Mouse (Mus musculus): Measurements from ENCODE around the gene Clec2d. TPM values are rescaled to one million over a fixed set of nuclear protein-coding genes. Genes with fewer than 3 reads are reported as not detected.
"Not testable (repeated sequence)": the region's sequence is repeated elsewhere in the genome, so short reads cannot be mapped to it uniquely, and the experiment has no call there.

Gene Clec2d
- polyA plus RNA-seq (2012; rRNA removed): 14.0 and 20.5 TPM in 2 replicates

- peak; percentile 28 to 58 for DNase-seq (ENCODE audit: extremely low spot score in 1 of 2, low spot score in 1 of 2)
Observed at GRCm38 (mm10) chr6:129180403-129181169, at the start of gene Clec2d. Gene Clec2d (plus strand): TSS chr6:129180615.

GRCm38 (mm10) chr6:129132604-129133341 is 47.6 kb upstream of the Clec2d start:
- no peak for DNase-seq (ENCODE audit: extremely low spot score in 1 of 2, low spot score in 1 of 2)

- DNase-seq (ENCODE audit: extremely low spot score in 1 of 2, low spot score in 1 of 2): no peak
Observed at GRCm38 (mm10) chr6:129146812-129147211, 33.6 kb upstream of the Clec2d start.

- DNase-seq (ENCODE audit: extremely low spot score in 1 of 2, low spot score in 1 of 2): no peak
Observed at GRCm38 (mm10) chr6:129160103-129160502, 20.3 kb upstream of the Clec2d start.

GRCm38 (mm10) chr6:129161136-129161535 is 19.3 kb upstream of the Clec2d start:
- no peak for DNase-seq (ENCODE audit: extremely low spot score in 1 of 2, low spot score in 1 of 2)

GRCm38 (mm10) chr6:129161951-129162350 is 18.5 kb upstream of the Clec2d start:
- DNase-seq (ENCODE audit: extremely low spot score in 1 of 2, low spot score in 1 of 2): no peak

- no peak for DNase-seq (ENCODE audit: extremely low spot score in 1 of 2, low spot score in 1 of 2)
Observed at GRCm38 (mm10) chr6:129162587-129163159, 17.7 kb upstream of the Clec2d start.

GRCm38 (mm10) chr6:129163606-129164005 is 16.8 kb upstream of the Clec2d start:
- DNase-seq (ENCODE audit: extremely low spot score in 1 of 2, low spot score in 1 of 2): no peak

- DNase-seq (ENCODE audit: extremely low spot score in 1 of 2, low spot score in 1 of 2): no peak
Observed at GRCm38 (mm10) chr6:129170925-129171324, 9.5 kb upstream of the Clec2d start.

- no peak for DNase-seq (ENCODE audit: extremely low spot score in 1 of 2, low spot score in 1 of 2)
Observed at GRCm38 (mm10) chr6:129171675-129172074, 8.7 kb upstream of the Clec2d start.

GRCm38 (mm10) chr6:129174836-129175235 is 5.6 kb upstream of the Clec2d start:
- no peak for DNase-seq (ENCODE audit: extremely low spot score in 1 of 2, low spot score in 1 of 2)

GRCm38 (mm10) chr6:129175612-129176011 is 4.8 kb upstream of the Clec2d start:
- DNase-seq (ENCODE audit: extremely low spot score in 1 of 2, low spot score in 1 of 2): no peak

- DNase-seq (ENCODE audit: extremely low spot score in 1 of 2, low spot score in 1 of 2): no peak
Observed at GRCm38 (mm10) chr6:129176621-129177020, 3.8 kb upstream of the Clec2d start.

GRCm38 (mm10) chr6:129179281-129179680 is 1.1 kb upstream of the Clec2d start:
- DNase-seq (ENCODE audit: extremely low spot score in 1 of 2, low spot score in 1 of 2): no peak

- not testable (repeated sequence) for DNase-seq (ENCODE audit: extremely low spot score in 1 of 2, low spot score in 1 of 2)
Observed at GRCm38 (mm10) chr6:129179831-129180230, 584 bp upstream of the Clec2d start.

GRCm38 (mm10) chr6:129181249-129181648 is 834 bp downstream of the Clec2d start:
- no peak for DNase-seq (ENCODE audit: extremely low spot score in 1 of 2, low spot score in 1 of 2)

GRCm38 (mm10) chr6:129181683-129182082 is 1.3 kb downstream of the Clec2d start:
- peak in 1 of 2 experiments; percentile 4 for DNase-seq (ENCODE audit: extremely low spot score in 1 of 2, low spot score in 1 of 2)

- no peak for DNase-seq (ENCODE audit: extremely low spot score in 1 of 2, low spot score in 1 of 2)
Observed at GRCm38 (mm10) chr6:129182518-129182917, 2.1 kb downstream of the Clec2d start.

GRCm38 (mm10) chr6:129184001-129184400 is 3.6 kb downstream of the Clec2d start:
- not testable (repeated sequence) for DNase-seq (ENCODE audit: extremely low spot score in 1 of 2, low spot score in 1 of 2)

- DNase-seq (ENCODE audit: extremely low spot score in 1 of 2, low spot score in 1 of 2): no peak
Observed at GRCm38 (mm10) chr6:129184788-129185187, 4.4 kb downstream of the Clec2d start.

GRCm38 (mm10) chr6:129186022-129186421 is 5.6 kb downstream of the Clec2d start:
- no peak for DNase-seq (ENCODE audit: extremely low spot score in 1 of 2, low spot score in 1 of 2)

Measured in frontal cortex, adult 2 months (tissue).